Mouse (Mus musculus): ENCODE measurements at regions not wholly inside any gene's neighbourhood (a gene's known extent, or its start where the extent isn't known, plus 50 kb on each side); places are given as distances from the start of the nearest gene placed in this dataset.

GRCm38 (mm10) chr14:24973039-24973438, 485.9 kb upstream of the Zmiz1 start:
- Histone ChIP-seq H3K9ac (ENCODE audit: low read length) (no peak overlapping the region), H3K36me3 (ENCODE audit: control insufficient read depth, insufficient read depth, low read length) (no peaks in the 10 kb centered on the region), H3K27me3 (ENCODE audit: control insufficient read depth, insufficient read depth, low read length) (no peaks in the 10 kb centered on the region), H3K4me2 (ENCODE audit: low read depth, severe bottlenecking) (no peak overlapping the region), H3K4me3 (ENCODE audit: low read depth, low read length) (no peak overlapping the region), H3K9me3 (ENCODE audit: control insufficient read depth, low read length) (no peaks in the 10 kb centered on the region), H3K4me1 (ENCODE audit: control insufficient read depth, insufficient read depth, low read length) (peaks cover 3% of the 10 kb centered on the region; the same call in 1 of the 2 replicates), H3K27ac (replicated peaks; ENCODE audit: low read depth, low read length) (no peak overlapping the region)
- DNase-seq (ENCODE audit: low spot score): no peak
- ATAC-seq (ENCODE audit: insufficient number of reproducible peaks, low FRiP score, low TSS enrichment, low read depth): no peak
- WGBS: 82% methylated on average over 4 of the region's 4 CpGs

GRCm38 (mm10) chr14:24973591-24973990, 485.4 kb upstream of the Zmiz1 start:
- Histone ChIP-seq H3K36me3 (ENCODE audit: control insufficient read depth, insufficient read depth, low read length) (no peaks in the 10 kb centered on the region), H3K9ac (ENCODE audit: low read length) (no peak overlapping the region), H3K4me2 (ENCODE audit: low read depth, severe bottlenecking) (no peak overlapping the region), H3K27ac (replicated peaks; ENCODE audit: low read depth, low read length) (no peak overlapping the region), H3K4me3 (ENCODE audit: low read depth, low read length) (no peak overlapping the region), H3K4me1 (ENCODE audit: control insufficient read depth, insufficient read depth, low read length) (peaks cover 3% of the 10 kb centered on the region; the same call in 1 of the 2 replicates), H3K9me3 (ENCODE audit: control insufficient read depth, low read length) (no peaks in the 10 kb centered on the region), H3K27me3 (ENCODE audit: control insufficient read depth, insufficient read depth, low read length) (no peaks in the 10 kb centered on the region)
- 77% methylated on average over 4 of the region's 4 CpGs for WGBS
- ATAC-seq (ENCODE audit: insufficient number of reproducible peaks, low FRiP score, low TSS enrichment, low read depth): no peak
- DNase-seq (ENCODE audit: low spot score): no peak

GRCm38 (mm10) chr14:24982489-24982888, 476.5 kb upstream of the Zmiz1 start:
- ATAC-seq (ENCODE audit: insufficient number of reproducible peaks, low FRiP score, low TSS enrichment, low read depth) (peak; percentile 19; the same call in 1 of the 2 replicates), DNase-seq (ENCODE audit: low spot score) (peak; percentile 49)
- no peak overlapping the region for H3K4me2 ChIP-seq (ENCODE audit: low read depth, severe bottlenecking)
- H3K27ac ChIP-seq (replicated peaks; ENCODE audit: low read depth, low read length): peak overlapping the region; percentile 60
- no peaks in the 10 kb centered on the region; the same call in 1 of the 2 replicates for H3K9me3 ChIP-seq (ENCODE audit: control insufficient read depth, low read length)
- no peaks in the 10 kb centered on the region for H3K27me3 ChIP-seq (ENCODE audit: control insufficient read depth, insufficient read depth, low read length)
- no peak overlapping the region for H3K4me3 ChIP-seq (ENCODE audit: low read depth, low read length)
- H3K36me3 ChIP-seq (ENCODE audit: control insufficient read depth, insufficient read depth, low read length): no peaks in the 10 kb centered on the region
- H3K4me1 ChIP-seq (ENCODE audit: control insufficient read depth, insufficient read depth, low read length): peaks cover 24% of the 10 kb centered on the region
- 52% methylated on average over 8 of the region's 8 CpGs for WGBS
- no peak overlapping the region for H3K9ac ChIP-seq (ENCODE audit: low read length)

GRCm38 (mm10) chr14:24983279-24983678, 475.7 kb upstream of the Zmiz1 start:
- Histone ChIP-seq H3K4me2 (ENCODE audit: low read depth, severe bottlenecking) (no peak overlapping the region), H3K9ac (ENCODE audit: low read length) (no peak overlapping the region), H3K27ac (replicated peaks; ENCODE audit: low read depth, low read length) (no peak overlapping the region; the same call in 1 of the 2 replicates), H3K27me3 (ENCODE audit: control insufficient read depth, insufficient read depth, low read length) (no peaks in the 10 kb centered on the region), H3K9me3 (ENCODE audit: control insufficient read depth, low read length) (no peaks in the 10 kb centered on the region; the same call in 1 of the 2 replicates), H3K4me3 (ENCODE audit: low read depth, low read length) (no peak overlapping the region), H3K36me3 (ENCODE audit: control insufficient read depth, insufficient read depth, low read length) (no peaks in the 10 kb centered on the region), H3K4me1 (ENCODE audit: control insufficient read depth, insufficient read depth, low read length) (peaks cover 24% of the 10 kb centered on the region)
- ATAC-seq (ENCODE audit: insufficient number of reproducible peaks, low FRiP score, low TSS enrichment, low read depth) (no peak), DNase-seq (ENCODE audit: low spot score) (peak; percentile 72)

- peak overlapping the region; percentile 79 for H3K27ac ChIP-seq (replicated peaks; ENCODE audit: low read depth, low read length)
- no peaks in the 10 kb centered on the region for H3K36me3 ChIP-seq (ENCODE audit: control insufficient read depth, insufficient read depth, low read length)
- H3K9ac ChIP-seq (ENCODE audit: low read length): no peak overlapping the region
- H3K27me3 ChIP-seq (ENCODE audit: control insufficient read depth, insufficient read depth, low read length): no peaks in the 10 kb centered on the region
- no peaks in the 10 kb centered on the region for H3K9me3 ChIP-seq (ENCODE audit: control insufficient read depth, low read length)
- peaks cover 24% of the 10 kb centered on the region for H3K4me1 ChIP-seq (ENCODE audit: control insufficient read depth, insufficient read depth, low read length)
- WGBS: 12% methylated on average over 6 of the region's 6 CpGs
- no peak overlapping the region for H3K4me2 ChIP-seq (ENCODE audit: low read depth, severe bottlenecking)
- DNase-seq (ENCODE audit: low spot score) (peak; percentile 81), ATAC-seq (ENCODE audit: insufficient number of reproducible peaks, low FRiP score, low TSS enrichment, low read depth) (peak; percentile 75)
- H3K4me3 ChIP-seq (ENCODE audit: low read depth, low read length): no peak overlapping the region
Measured at GRCm38 (mm10) chr14:24985806-24986359, 473.1 kb upstream of the Zmiz1 start.

- Histone ChIP-seq H3K9me3 (ENCODE audit: control insufficient read depth, low read length) (no peaks in the 10 kb centered on the region), H3K4me2 (ENCODE audit: low read depth, severe bottlenecking) (no peak overlapping the region), H3K27ac (replicated peaks; ENCODE audit: low read depth, low read length) (peak overlapping the region; percentile 79), H3K4me3 (ENCODE audit: low read depth, low read length) (no peak overlapping the region), H3K27me3 (ENCODE audit: control insufficient read depth, insufficient read depth, low read length) (no peaks in the 10 kb centered on the region), H3K9ac (ENCODE audit: low read length) (no peak overlapping the region), H3K4me1 (ENCODE audit: control insufficient read depth, insufficient read depth, low read length) (peaks cover 24% of the 10 kb centered on the region), H3K36me3 (ENCODE audit: control insufficient read depth, insufficient read depth, low read length) (no peaks in the 10 kb centered on the region)
- ATAC-seq (ENCODE audit: insufficient number of reproducible peaks, low FRiP score, low TSS enrichment, low read depth) (no peak), DNase-seq (ENCODE audit: low spot score) (no peak)
- 62% methylated on average over 4 of the region's 4 CpGs for WGBS
Measured at GRCm38 (mm10) chr14:24986404-24986803, 472.6 kb upstream of the Zmiz1 start.

- H3K9ac ChIP-seq (ENCODE audit: low read length): no peak overlapping the region
- ATAC-seq (ENCODE audit: insufficient number of reproducible peaks, low FRiP score, low TSS enrichment, low read depth): no peak; the same call in 1 of the 2 replicates
- H3K36me3 ChIP-seq (ENCODE audit: control insufficient read depth, insufficient read depth, low read length): no peaks in the 10 kb centered on the region
- H3K9me3 ChIP-seq (ENCODE audit: control insufficient read depth, low read length): peaks cover 4% of the 10 kb centered on the region; the same call in 1 of the 2 replicates
- no peak overlapping the region for H3K4me2 ChIP-seq (ENCODE audit: low read depth, severe bottlenecking)
- DNase-seq (ENCODE audit: low spot score): peak; percentile 46
- peak overlapping the region; percentile 68 for H3K27ac ChIP-seq (replicated peaks; ENCODE audit: low read depth, low read length)
- H3K27me3 ChIP-seq (ENCODE audit: control insufficient read depth, insufficient read depth, low read length): no peaks in the 10 kb centered on the region
- peaks cover 38% of the 10 kb centered on the region for H3K4me1 ChIP-seq (ENCODE audit: control insufficient read depth, insufficient read depth, low read length)
- no peak overlapping the region for H3K4me3 ChIP-seq (ENCODE audit: low read depth, low read length)
- WGBS: 32% methylated on average over 21 of the region's 21 CpGs
Measured at GRCm38 (mm10) chr14:24993751-24994658, 465.0 kb upstream of the Zmiz1 start.

- H3K9ac ChIP-seq (ENCODE audit: low read length): no peak overlapping the region
- WGBS: 51% methylated on average over 7 of the region's 7 CpGs
- H3K4me1 ChIP-seq (ENCODE audit: control insufficient read depth, insufficient read depth, low read length): peaks cover 38% of the 10 kb centered on the region
- no peak for ATAC-seq (ENCODE audit: insufficient number of reproducible peaks, low FRiP score, low TSS enrichment, low read depth)
- H3K27ac ChIP-seq (replicated peaks; ENCODE audit: low read depth, low read length): peak overlapping the region; percentile 22
- no peaks in the 10 kb centered on the region for H3K36me3 ChIP-seq (ENCODE audit: control insufficient read depth, insufficient read depth, low read length)
- no peak overlapping the region for H3K4me3 ChIP-seq (ENCODE audit: low read depth, low read length)
- peak; percentile 37 for DNase-seq (ENCODE audit: low spot score)
- peaks cover 4% of the 10 kb centered on the region; the same call in 1 of the 2 replicates for H3K9me3 ChIP-seq (ENCODE audit: control insufficient read depth, low read length)
- no peak overlapping the region for H3K4me2 ChIP-seq (ENCODE audit: low read depth, severe bottlenecking)
- H3K27me3 ChIP-seq (ENCODE audit: control insufficient read depth, insufficient read depth, low read length): no peaks in the 10 kb centered on the region
Measured at GRCm38 (mm10) chr14:24995226-24995625, 463.8 kb upstream of the Zmiz1 start.
